Mouse (Mus musculus) C2C12 (cell line): ENCODE results near the gene Fgd2. TPM values are rescaled to one million over a fixed set of nuclear protein-coding genes. Genes with fewer than 3 reads are reported as not detected.
A peak's percentile ranks its signal among the peaks of the same experiment; 100 is the strongest.
"Not testable (repeated sequence)": the region's sequence is repeated elsewhere in the genome, so short reads cannot be mapped to it uniquely, and the experiment has no call there.

Source experiments
- H3K27me3 ChIP-seq: one replicate; pipeline ENCODE4 v1.6.1; 2011; ENCODE audit not compliant: control insufficient read depth, insufficient read depth, insufficient read length
- H3K36me3 ChIP-seq: one replicate; pipeline ENCODE4 v1.6.1; 2011; ENCODE audit not compliant: control insufficient read depth, insufficient read depth
- H3K4me3 ChIP-seq: one replicate; pipeline ENCODE4 v1.5.1; 2011; ENCODE audit warnings: mild to moderate bottlenecking, control low read depth; ENCODE audit not compliant: poor library complexity, insufficient read depth, severe bottlenecking
- H3K79me2 ChIP-seq: one replicate; pipeline ENCODE4 v1.6.1; 2011; ENCODE audit not compliant: control insufficient read depth, insufficient read depth
- H3K79me3 ChIP-seq: one replicate; pipeline ENCODE4 v1.6.1; 2011; ENCODE audit warnings: low read depth, control low read depth
- H3ac ChIP-seq: one replicate; pipeline ENCODE3; 2011; ENCODE audit warnings: low read depth; ENCODE audit not compliant: control insufficient read depth, insufficient read length
- CEBPB ChIP-seq: IDR thresholded peaks from one replicate; pipeline ENCODE4 v1.6.1; 2011; ENCODE audit warnings: low read depth, mild to moderate bottlenecking, control low read depth, moderate library complexity
- CTCF ChIP-seq: IDR thresholded peaks from one replicate; pipeline ENCODE4 v1.5.1; 2011; ENCODE audit not compliant: control insufficient read depth, insufficient read depth, insufficient read length
- FOSL1 ChIP-seq: IDR thresholded peaks from one replicate; pipeline ENCODE4 v1.8.0; 2011; ENCODE audit warnings: mild to moderate bottlenecking, low read length; ENCODE audit not compliant: poor library complexity, insufficient read depth, severe bottlenecking
- MAX ChIP-seq: IDR thresholded peaks from one replicate; pipeline ENCODE4 v1.6.1; 2011; ENCODE audit warnings: mild to moderate bottlenecking, control low read depth
- MYOD1 ChIP-seq: IDR thresholded peaks from one replicate; pipeline ENCODE4 v1.6.1; 2011; ENCODE audit warnings: low read depth; ENCODE audit not compliant: control insufficient read depth, insufficient read length
- MYOG ChIP-seq: IDR thresholded peaks from one replicate; pipeline ENCODE4 v1.6.1; 2011; ENCODE audit not compliant: control insufficient read depth, insufficient read length; ENCODE audit errors: extremely low read depth
- USF1 ChIP-seq: IDR thresholded peaks from one replicate; pipeline ENCODE4 v1.6.1; 2011; ENCODE audit warnings: low read depth, mild to moderate bottlenecking, control low read depth, moderate library complexity
- long read RNA-seq, 2 experiments: library from polyadenylated mRNA; unstranded; transcript quantifications; one replicate each; pipeline ENCODE4 v2.0.0; 2019 to 2020
- polyA plus RNA-seq: library from polyadenylated mRNA; unstranded; fragments of >200 nt; fragmentation: generic; extraction: Trizol; gene quantifications from one replicate; pipeline ENCODE4 v1.2.1, GENCODE M21; 2012; ENCODE audit warnings: missing spikeins

The Fgd2 gene
- 0.19 TPM for polyA plus RNA-seq
- long read RNA-seq, experiment 1, partial matches to known transcripts, result 1 of 3 reads
- long read RNA-seq, experiment 1, other reads (novel, unspliced or antisense), result 1 of 3 reads
- long read RNA-seq, experiment 2, result 0 reads

GRCm38 (mm10) chr17:29360761-29361221 lies at the start of gene Fgd2:
Gene Fgd2 (plus strand): TSS chr17:29360914.
- no peak for TF ChIP-seq CTCF
- no peak for TF ChIP-seq MAX
- no peak for TF ChIP-seq CEBPB
- TF ChIP-seq FOSL1, result no peak
- TF ChIP-seq MYOD1, result no peak
- no peak for TF ChIP-seq MYOG
- TF ChIP-seq USF1, result no peak

GRCm38 (mm10) chr17:29311602-29312001 lies 49.1 kb upstream of the Fgd2 start:
- Histone ChIP-seq H3ac (no peak overlapping the region), H3K79me3 (no peaks in the 10 kb centered on the region), H3K4me3 (no peak overlapping the region), H3K36me3 (no peaks in the 10 kb centered on the region), H3K79me2 (no peaks in the 10 kb centered on the region), H3K27me3 (no peaks in the 10 kb centered on the region)
- no peak for TF ChIP-seq MAX

More at GRCm38 (mm10) chr17:29360761-29361221, at the start of gene Fgd2:
- H3K27me3 ChIP-seq, result no peaks in the 10 kb centered on the region
- no peak within 1 kb of the TSS for H3ac ChIP-seq
- no peaks in the 10 kb centered on the region for H3K79me2 ChIP-seq
- no peaks in the 10 kb centered on the region for H3K79me3 ChIP-seq
- no peaks in the 10 kb centered on the region for H3K36me3 ChIP-seq
- H3K4me3 ChIP-seq, result no peak within 1 kb of the TSS

GRCm38 (mm10) chr17:29312082-29312481 lies 48.6 kb upstream of the Fgd2 start:
- no peaks in the 10 kb centered on the region for H3K79me3 ChIP-seq
- H3K4me3 ChIP-seq, result no peak overlapping the region
- no peak overlapping the region for H3ac ChIP-seq
- H3K36me3 ChIP-seq, result no peaks in the 10 kb centered on the region
- TF ChIP-seq FOSL1 (no peak), USF1 (no peak), MAX (no peak), MYOG (no peak), CEBPB (no peak), MYOD1 (no peak), CTCF (no peak)
- no peaks in the 10 kb centered on the region for H3K79me2 ChIP-seq
- no peaks in the 10 kb centered on the region for H3K27me3 ChIP-seq

- Histone ChIP-seq H3K79me3 (no peaks in the 10 kb centered on the region), H3ac (no peak overlapping the region), H3K36me3 (no peaks in the 10 kb centered on the region), H3K79me2 (no peaks in the 10 kb centered on the region), H3K27me3 (no peaks in the 10 kb centered on the region), H3K4me3 (no peak overlapping the region)
- TF ChIP-seq MAX (no peak), CTCF (no peak), MYOD1 (no peak), MYOG (no peak), CEBPB (no peak), USF1 (no peak), FOSL1 (no peak)
These were observed 47.4 kb upstream of the Fgd2 start for GRCm38 (mm10) chr17:29313300-29313699.

GRCm38 (mm10) chr17:29315672-29316465 lies 44.8 kb upstream of the Fgd2 start:
- Histone ChIP-seq H3ac (peak overlapping the region; percentile 59), H3K79me2 (no peaks in the 10 kb centered on the region), H3K36me3 (no peaks in the 10 kb centered on the region), H3K4me3 (no peak overlapping the region), H3K79me3 (no peaks in the 10 kb centered on the region), H3K27me3 (no peaks in the 10 kb centered on the region)
- TF ChIP-seq MYOD1 (peak; percentile 66), USF1 (no peak), FOSL1 (no peak), CTCF (no peak), MAX (peak; percentile 8), CEBPB (no peak), MYOG (no peak)

- Histone ChIP-seq H3K27me3 (no peaks in the 10 kb centered on the region), H3K36me3 (no peaks in the 10 kb centered on the region), H3K79me2 (no peaks in the 10 kb centered on the region), H3K4me3 (no peak overlapping the region), H3ac (no peak overlapping the region), H3K79me3 (no peaks in the 10 kb centered on the region)
- no peak for TF ChIP-seq FOSL1
- TF ChIP-seq CEBPB, result no peak
- no peak for TF ChIP-seq USF1
- no peak for TF ChIP-seq CTCF
- no peak for TF ChIP-seq MYOD1
- TF ChIP-seq MAX, result no peak
- no peak for TF ChIP-seq MYOG
These were observed 43.8 kb upstream of the Fgd2 start for GRCm38 (mm10) chr17:29316891-29317290.

GRCm38 (mm10) chr17:29317380-29317779 lies 43.3 kb upstream of the Fgd2 start, which contains the start of gene Pi16:
Gene Pi16 (plus strand): TSS chr17:29317680.
- H3K79me3 ChIP-seq, H3K4me3 ChIP-seq, H3K79me2 ChIP-seq, H3K36me3 ChIP-seq, H3ac ChIP-seq, H3K27me3 ChIP-seq: not testable (repeated sequence)
